Comparison of ENCODE assay signal across 8 mouse cellular contexts in genomic region chr4:120825577-120826326, GRCm38 (mm10). TPM values are rescaled to one million over a fixed set of nuclear protein-coding genes. Genes with fewer than 3 reads are reported as not detected.
DNase-seq lines count a peak whose midpoint lies in the region; ATAC-seq and TF ChIP-seq lines count a peak whose summit lies in the region.

No protein-coding gene starts in this region.

- peak; percentile 94 for ATAC-seq in CD4-positive, CD25-positive, alpha-beta regulatory T cell, adult 4 months
- ATAC-seq in heart, embryonic 14.5 days (ENCODE audit: insufficient number of reproducible peaks, insufficient read depth, low FRiP score, low read depth) = peak; percentile 95
- peak; percentile 90 for ATAC-seq in liver, embryonic 13.5 days (ENCODE audit: low read depth)
- ATAC-seq in stomach, postnatal 0 days (ENCODE audit: low FRiP score, low TSS enrichment) = peak; percentile 97

- peak overlapping the region; percentile 67 to 92 for H3K4me3 ChIP-seq in heart, embryonic 14.5 days (ENCODE audit: control insufficient read depth in 1 of 2, insufficient read depth in 1 of 2, low read depth in 1 of 2, low read length in 2 of 2)
- H3K4me3 ChIP-seq in liver, embryonic 13.5 days (replicated peaks) = peak overlapping the region; percentile 84
- H3K4me3 ChIP-seq in stomach, postnatal 0 days (ENCODE audit: low read depth, low read length) = peak overlapping the region; percentile 81

- peak; percentile 99 for DNase-seq in c-Kit-negative CD71-positive TER-119-positive erythroid progenitor cells, embryonic 14.5 days (ENCODE audit: low read depth, low spot score)
- peak; percentile 86 for DNase-seq in fibroblast of lung, adult 2 months (ENCODE audit: low read depth)
- DNase-seq in kidney, postnatal 14 days = peak; percentile 99
- peak; percentile 99 for DNase-seq in liver, embryonic 13.5 days
- peak; percentile 96 for DNase-seq in neural tube, embryonic 10.5 days (ENCODE audit: extremely low spot score, low spot score)
- DNase-seq in stomach, postnatal 0 days (ENCODE audit: low spot score) = peak; percentile 99

- peak; percentile 98 for TF ChIP-seq EP300 in stomach, postnatal 0 days (optimal IDR thresholded peaks at IDR 0.05)

- peak overlapping the region; percentile 99 to 100 for H3K27ac ChIP-seq in heart, embryonic 14.5 days (replicated peaks in 1 of 2; ENCODE audit: control insufficient read depth in 1 of 2, insufficient read depth in 1 of 2, low read depth in 2 of 2, low read length in 2 of 2)
- peak overlapping the region; percentile 99 for H3K27ac ChIP-seq in liver, embryonic 13.5 days
- H3K27ac ChIP-seq in stomach, postnatal 0 days (replicated peaks) = peak overlapping the region; percentile 100

- WGBS in heart, embryonic 14.5 days = 1% methylated on average over 37 of the region's 55 CpGs
- WGBS in liver, embryonic 13.5 days (ENCODE audit: insufficient replicate concordance) = 0% methylated on average over 53 of the region's 55 CpGs
- WGBS in stomach, postnatal 0 days = under 1% methylated on average over 37 of the region's 55 CpGs

- peaks cover 0 to 23% of the 10 kb centered on the region in 2 experiments; a peak in 3 of 4 replicates for H3K4me1 ChIP-seq in heart, embryonic 14.5 days (ENCODE audit: control insufficient read depth in 2 of 2, insufficient read depth in 2 of 2, low read length in 2 of 2)
- peaks cover 42% of the 10 kb centered on the region for H3K4me1 ChIP-seq in liver, embryonic 13.5 days (replicated peaks)
- no peaks in the 10 kb centered on the region for H3K4me1 ChIP-seq in stomach, postnatal 0 days (replicated peaks; ENCODE audit: control insufficient read depth, insufficient read depth)

- no peaks in the 10 kb centered on the region for H3K27me3 ChIP-seq in heart, embryonic 14.5 days (ENCODE audit: control insufficient read depth, insufficient read depth, low read length)
- H3K27me3 ChIP-seq in liver, embryonic 13.5 days = no peaks in the 10 kb centered on the region
- no peaks in the 10 kb centered on the region for H3K27me3 ChIP-seq in stomach, postnatal 0 days (ENCODE audit: control insufficient read depth, insufficient read depth, low read length)

- no peak for TF ChIP-seq CTCF in stomach, postnatal 0 days (IDR thresholded peaks at IDR 0.05; ENCODE audit: low read depth)

- H3K4me2 ChIP-seq in heart, embryonic 14.5 days (ENCODE audit: low read length) = peak overlapping the region; percentile 83
- H3K4me2 ChIP-seq in liver, embryonic 13.5 days = peak overlapping the region; percentile 87
- peak overlapping the region; percentile 77 for H3K4me2 ChIP-seq in stomach, postnatal 0 days (replicated peaks; ENCODE audit: low read depth)

- H3K9ac ChIP-seq in heart, embryonic 14.5 days (ENCODE audit: low read length) = peak overlapping the region; percentile 97
- peak overlapping the region; percentile 99 for H3K9ac ChIP-seq in liver, embryonic 13.5 days
- H3K9ac ChIP-seq in stomach, postnatal 0 days (ENCODE audit: low read length) = peak overlapping the region; percentile 100

- H3K9me3 ChIP-seq in heart, embryonic 14.5 days (ENCODE audit: control insufficient read depth, low read length) = no peaks in the 10 kb centered on the region
- H3K9me3 ChIP-seq in liver, embryonic 13.5 days (replicated peaks) = no peaks in the 10 kb centered on the region
- H3K9me3 ChIP-seq in stomach, postnatal 0 days (ENCODE audit: control insufficient read depth, low read length) = no peaks in the 10 kb centered on the region

- H3K36me3 ChIP-seq in heart, embryonic 14.5 days (ENCODE audit: control insufficient read depth, insufficient read depth, low read length) = no peaks in the 10 kb centered on the region
- no peaks in the 10 kb centered on the region; the same call in 1 of the 2 replicates for H3K36me3 ChIP-seq in liver, embryonic 13.5 days
- H3K36me3 ChIP-seq in stomach, postnatal 0 days (ENCODE audit: control insufficient read depth, insufficient read depth, low read length) = no peaks in the 10 kb centered on the region

RNA-seq across cellular contexts. Expression of gene Nfyc, which starts 5.6 kb away (rescaled TPM):
- polyA plus RNA-seq in CD4-positive, CD25-positive, alpha-beta regulatory T cell, adult 4 months (2017; shearing (Covaris generic)) = 10 to 100 TPM; 64.7 to 67.5 TPM
- polyA plus RNA-seq in heart, embryonic 14.5 days (2014; fragmentation: Nextera tagmentation; extraction: Ambion mirVana) = 104 and 107 TPM in 2 replicates
- polyA plus RNA-seq in liver, embryonic 13.5 days (2015; fragmentation: Nextera tagmentation; extraction: Ambion mirVana) = 54.1 and 60.4 TPM in 2 replicates
- polyA plus RNA-seq in stomach, postnatal 0 days (2015; fragmentation: Nextera tagmentation; extraction: Ambion mirVana) = 44.8 and 47.6 TPM in 2 replicates

RNA-seq across cellular contexts. Expression of gene Rims3, which starts 28.9 kb away (rescaled TPM):
- 1 to 10 TPM in 1 of 2 experiments, under 1 TPM in 1; 0.63 to 1.2 TPM for polyA plus RNA-seq in CD4-positive, CD25-positive, alpha-beta regulatory T cell, adult 4 months (2017; shearing (Covaris generic))
- polyA plus RNA-seq in heart, embryonic 14.5 days (2014; fragmentation: Nextera tagmentation; extraction: Ambion mirVana) = 0.31 and 0.43 TPM in 2 replicates
- 0.16 and 0.19 TPM in 2 replicates for polyA plus RNA-seq in liver, embryonic 13.5 days (2015; fragmentation: Nextera tagmentation; extraction: Ambion mirVana)
- 0.70 and 0.92 TPM in 2 replicates for polyA plus RNA-seq in stomach, postnatal 0 days (2015; fragmentation: Nextera tagmentation; extraction: Ambion mirVana)

Comparison
In these comparisons a context has a peak if more than half of its experiments do, and no peak if none do; other contexts are left out.
1. Peak in every context shown above with its lines: DNase-seq, ATAC-seq, H3K4me3 ChIP-seq and H3K27ac ChIP-seq.